Mouse (Mus musculus) kidney, postnatal 10 days (tissue): Measurements from ENCODE around the gene Tmem129.
A peak's percentile ranks its signal among the peaks of the same experiment; 100 is the strongest.

Source experiments
- DNase-seq: peaks from one replicate; pipeline ENCODE4 v3.0.0; 2021; ENCODE audit warnings: mixed read lengths

Gene Tmem129

DNA sequence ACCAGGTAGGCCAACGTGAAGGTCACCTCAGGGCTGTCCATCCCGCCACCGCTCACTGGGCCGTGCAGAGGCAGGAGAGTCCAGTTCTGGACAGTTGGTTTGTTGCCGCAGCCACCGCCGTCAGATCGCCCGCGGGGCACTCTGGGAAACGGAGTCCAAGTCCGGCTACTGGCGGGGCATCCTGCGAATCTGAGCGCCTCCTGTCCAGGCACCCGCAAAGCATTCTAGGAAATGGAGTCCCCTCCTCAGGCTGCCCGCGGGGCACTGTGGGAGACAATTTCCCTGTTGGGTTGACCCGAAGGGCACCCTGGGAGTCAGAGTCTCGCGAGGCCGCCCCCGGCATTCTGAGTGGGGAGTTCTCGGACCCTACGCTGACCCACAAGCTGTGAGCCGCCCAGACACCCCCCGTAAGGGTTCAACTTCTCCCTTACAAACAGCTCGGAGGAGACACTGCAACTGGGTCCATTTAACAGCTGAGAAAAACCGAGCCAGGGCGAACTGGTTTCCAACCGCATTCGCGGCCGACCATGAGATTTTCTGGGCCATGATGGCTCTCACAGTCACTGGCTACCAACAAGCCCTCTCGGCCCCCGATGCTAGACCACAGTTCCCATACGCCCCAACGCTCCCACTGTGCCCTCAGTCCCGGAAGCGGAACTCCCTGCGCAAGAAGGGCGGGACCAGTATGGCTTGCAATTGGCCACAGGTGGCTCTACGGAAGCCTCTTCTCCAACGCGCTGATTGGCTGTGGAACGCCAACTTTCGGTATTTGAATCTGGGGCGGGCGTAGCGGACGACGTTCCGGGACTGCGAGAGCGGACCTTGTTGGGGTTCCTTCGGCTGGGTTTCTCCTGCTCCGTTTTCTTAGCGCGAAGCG is at the start of gene Tmem129, which contains the start of gene Tacc3:
Gene Tmem129 (minus strand): TSS at position 630 of the 877 bp plus-strand sequence.
Gene Tacc3 (plus strand): TSS at position 342 of the 877 bp plus-strand sequence.
- DNase-seq: peak; percentile 98

DNA sequence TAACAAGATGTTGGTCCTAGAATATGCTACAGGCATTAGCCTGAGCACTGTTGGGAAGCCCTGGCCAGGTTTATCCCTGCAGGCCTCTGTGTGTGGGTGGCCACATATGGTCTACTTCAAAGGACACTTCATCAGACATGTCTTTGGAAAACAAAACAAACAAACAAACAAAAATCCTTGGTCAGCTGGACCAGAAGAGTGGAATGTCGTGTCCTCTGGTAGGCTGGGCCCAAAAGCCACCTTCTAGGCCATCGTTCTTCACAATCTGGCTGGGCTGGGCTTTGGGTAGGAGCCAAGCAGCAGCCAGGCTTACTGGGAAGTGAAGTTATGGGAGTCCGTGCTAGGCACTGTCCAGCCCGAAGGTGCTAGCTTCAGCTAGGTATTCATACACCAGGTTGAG is 48.9 kb upstream of the Tmem129 start:
- peak; percentile 74 for DNase-seq

GRCm38 (mm10) chr5:33706350-33706629 is 48.1 kb upstream of the Tmem129 start:
- DNase-seq: no peak

- no peak for DNase-seq
Measured at GRCm38 (mm10) chr5:33705612-33706349, 47.6 kb upstream of the Tmem129 start.

GRCm38 (mm10) chr5:33704945-33705611 is 46.9 kb upstream of the Tmem129 start:
- DNase-seq: peak; percentile 66

DNA sequence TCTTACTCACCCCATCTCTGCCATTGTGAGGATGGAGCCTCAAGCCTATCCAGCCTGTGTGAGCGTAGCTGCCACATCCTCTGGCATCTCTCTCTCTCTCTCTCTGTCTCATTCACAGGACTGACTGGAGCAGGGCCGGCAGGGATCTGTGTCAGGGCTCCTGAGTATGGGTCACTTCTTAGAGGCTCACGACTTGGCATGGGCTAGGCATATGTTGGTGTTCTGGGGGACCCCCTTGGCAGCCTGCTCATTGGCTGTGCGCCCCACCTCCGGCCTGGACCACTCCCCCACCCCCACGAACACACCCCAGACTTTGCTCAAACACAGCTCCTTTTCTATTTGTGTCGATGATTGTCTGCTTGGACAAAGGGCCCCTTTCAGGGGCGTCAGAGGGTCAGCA is 45.8 kb upstream of the Tmem129 start:
- DNase-seq: no peak

DNA sequence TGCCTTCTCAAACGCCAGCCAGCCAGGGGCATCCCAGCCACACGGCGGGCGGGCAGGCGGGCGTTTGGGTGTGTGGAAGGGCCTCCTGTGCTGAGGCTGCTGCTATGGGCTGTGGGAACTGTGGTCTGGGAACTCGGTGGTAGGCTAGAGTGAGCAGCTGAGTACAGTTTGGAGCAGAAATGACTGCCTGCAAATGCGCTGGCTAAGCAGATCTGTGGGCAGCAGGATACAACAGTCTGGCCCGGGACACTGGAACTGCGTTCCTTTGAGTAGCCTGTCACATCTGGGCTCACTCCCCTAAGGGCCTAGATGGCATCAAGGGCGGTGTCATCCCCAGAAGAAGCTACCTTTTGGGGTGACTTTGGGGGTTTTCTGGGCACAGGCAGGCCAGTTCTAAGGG is 43.6 kb upstream of the Tmem129 start:
- no peak for DNase-seq

DNA sequence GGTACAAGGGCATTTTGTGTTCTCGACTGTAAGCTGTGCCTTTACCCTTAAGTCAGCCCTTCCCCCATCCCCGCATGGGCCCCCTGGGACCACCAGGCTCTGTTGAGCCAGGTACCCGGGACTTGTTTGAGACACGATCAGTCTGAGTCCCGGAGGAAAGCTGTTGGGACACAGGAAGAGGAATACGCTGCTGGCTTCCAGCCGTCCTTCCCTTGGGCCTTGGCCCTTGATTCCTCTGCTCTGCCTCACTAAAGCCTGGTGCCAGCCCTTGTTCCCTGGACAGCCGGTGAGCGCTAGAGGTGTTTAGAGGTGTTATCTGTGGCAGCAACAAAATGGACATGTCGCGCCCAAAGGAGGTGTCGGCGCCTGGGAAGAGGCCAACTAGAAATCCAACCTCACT is 41.8 kb upstream of the Tmem129 start:
- no peak for DNase-seq

DNA sequence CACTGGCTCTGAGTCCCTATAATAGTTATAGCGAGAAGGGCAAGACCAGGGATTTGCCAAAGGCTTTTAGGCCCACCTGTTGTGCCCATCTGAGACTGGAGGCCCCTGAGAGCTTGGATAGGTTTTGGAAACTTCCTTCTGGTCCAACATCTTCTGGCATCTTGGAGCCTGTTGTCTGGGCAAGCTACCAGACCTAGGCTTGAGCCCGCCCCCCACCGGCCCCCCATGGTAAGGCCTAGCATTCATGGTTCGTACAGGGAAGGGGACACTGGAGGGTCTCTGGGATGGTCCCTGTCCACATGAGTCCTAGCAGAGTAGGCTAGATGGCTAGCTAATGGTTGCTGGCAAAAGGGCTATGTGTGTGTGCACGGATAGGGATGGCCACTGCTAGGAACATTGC is 40.5 kb upstream of the Tmem129 start:
- no peak for DNase-seq

- no peak for DNase-seq
Measured at GRCm38 (mm10) chr5:33697947-33698512, 39.8 kb upstream of the Tmem129 start.

- no peak for DNase-seq
Measured at GRCm38 (mm10) chr5:33697534-33697933, 39.3 kb upstream of the Tmem129 start.

GRCm38 (mm10) chr5:33696430-33696829 is 38.2 kb upstream of the Tmem129 start:
- DNase-seq: no peak

DNA sequence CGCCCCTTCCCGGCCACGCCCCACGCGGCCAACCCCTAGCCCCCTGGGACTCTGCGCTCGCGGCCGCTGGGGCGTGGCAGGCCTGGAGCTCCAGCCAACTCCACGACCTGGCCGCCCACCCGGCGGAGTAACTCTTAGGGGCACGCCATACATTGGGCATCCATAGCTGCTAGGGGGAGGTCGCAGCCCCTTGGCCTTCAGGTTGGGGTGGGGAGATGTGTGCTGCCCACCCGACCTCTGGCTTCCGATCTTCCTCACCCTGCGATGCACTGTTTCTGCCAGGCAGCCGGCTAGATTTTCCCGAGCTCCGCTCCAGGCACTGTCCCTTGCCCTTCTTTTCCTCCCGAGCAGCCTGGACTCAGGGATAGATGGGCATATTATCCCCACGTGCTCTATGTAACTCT is 37.5 kb upstream of the Tmem129 start:
- DNase-seq: no peak

- peak; percentile 83 for DNase-seq
Measured at GRCm38 (mm10) chr5:33694848-33695717, 36.9 kb upstream of the Tmem129 start.

DNA sequence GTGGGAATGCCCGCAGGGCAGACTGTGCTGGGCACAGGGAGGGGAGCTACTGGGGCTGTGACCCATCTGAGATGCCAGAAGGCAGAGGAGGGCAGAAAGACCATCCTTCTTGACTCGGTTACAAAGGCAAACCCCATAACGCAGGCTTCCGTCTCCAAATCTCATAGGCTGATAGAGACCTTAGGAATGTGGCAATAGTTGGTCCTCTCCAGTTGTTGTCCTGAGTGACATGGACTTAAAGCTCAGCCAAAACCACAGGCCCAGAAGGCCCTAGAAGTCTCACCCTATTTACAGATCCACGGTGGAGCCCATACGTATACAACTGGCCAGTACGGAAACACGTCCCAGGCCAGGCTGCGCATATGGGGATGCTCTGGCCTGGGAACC is 36.2 kb upstream of the Tmem129 start:
- DNase-seq: no peak

GRCm38 (mm10) chr5:33692393-33692792 is 34.2 kb upstream of the Tmem129 start:
- DNase-seq: peak; percentile 75

DNA sequence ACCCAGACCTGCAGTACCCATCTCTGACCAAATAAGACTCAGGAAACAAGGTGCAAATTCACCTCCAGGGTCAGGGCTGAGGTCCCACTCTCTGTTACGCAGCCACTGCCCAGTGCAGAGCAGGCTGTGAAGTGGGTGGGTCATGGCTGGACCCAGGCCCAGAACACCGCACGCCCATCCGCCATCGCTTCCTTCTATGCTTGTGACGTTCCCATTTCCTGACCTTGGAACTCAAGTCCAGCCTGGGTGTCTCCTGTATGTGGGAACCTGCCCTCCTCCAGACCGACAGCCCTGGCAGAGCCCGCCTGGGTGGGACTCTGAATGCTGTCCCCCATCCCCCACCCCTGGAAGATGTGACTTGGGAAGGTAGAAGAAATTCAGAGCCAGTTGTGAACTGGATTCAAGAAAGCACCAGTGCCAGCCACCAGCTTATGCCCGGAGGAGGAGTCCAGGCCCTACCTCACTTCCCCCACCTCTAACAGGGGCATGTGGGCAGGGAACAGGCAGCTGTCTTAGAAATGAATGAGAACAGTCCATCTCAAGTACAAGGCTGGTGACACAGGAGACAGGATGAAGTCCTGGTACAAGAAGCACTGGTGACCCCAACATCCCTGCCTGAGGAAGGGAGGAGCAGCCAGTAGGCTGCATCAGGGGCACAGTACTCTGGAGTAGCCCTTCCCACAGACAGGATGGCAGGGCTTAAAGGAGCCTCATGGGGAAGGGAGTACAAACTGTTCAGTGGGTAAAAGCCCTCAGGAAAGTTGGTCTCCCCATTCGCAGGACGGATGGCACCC is 31.8 kb upstream of the Tmem129 start:
- DNase-seq: peak; percentile 66

GRCm38 (mm10) chr5:33689221-33689844 is 31.1 kb upstream of the Tmem129 start:
- peak; percentile 43 for DNase-seq

DNA sequence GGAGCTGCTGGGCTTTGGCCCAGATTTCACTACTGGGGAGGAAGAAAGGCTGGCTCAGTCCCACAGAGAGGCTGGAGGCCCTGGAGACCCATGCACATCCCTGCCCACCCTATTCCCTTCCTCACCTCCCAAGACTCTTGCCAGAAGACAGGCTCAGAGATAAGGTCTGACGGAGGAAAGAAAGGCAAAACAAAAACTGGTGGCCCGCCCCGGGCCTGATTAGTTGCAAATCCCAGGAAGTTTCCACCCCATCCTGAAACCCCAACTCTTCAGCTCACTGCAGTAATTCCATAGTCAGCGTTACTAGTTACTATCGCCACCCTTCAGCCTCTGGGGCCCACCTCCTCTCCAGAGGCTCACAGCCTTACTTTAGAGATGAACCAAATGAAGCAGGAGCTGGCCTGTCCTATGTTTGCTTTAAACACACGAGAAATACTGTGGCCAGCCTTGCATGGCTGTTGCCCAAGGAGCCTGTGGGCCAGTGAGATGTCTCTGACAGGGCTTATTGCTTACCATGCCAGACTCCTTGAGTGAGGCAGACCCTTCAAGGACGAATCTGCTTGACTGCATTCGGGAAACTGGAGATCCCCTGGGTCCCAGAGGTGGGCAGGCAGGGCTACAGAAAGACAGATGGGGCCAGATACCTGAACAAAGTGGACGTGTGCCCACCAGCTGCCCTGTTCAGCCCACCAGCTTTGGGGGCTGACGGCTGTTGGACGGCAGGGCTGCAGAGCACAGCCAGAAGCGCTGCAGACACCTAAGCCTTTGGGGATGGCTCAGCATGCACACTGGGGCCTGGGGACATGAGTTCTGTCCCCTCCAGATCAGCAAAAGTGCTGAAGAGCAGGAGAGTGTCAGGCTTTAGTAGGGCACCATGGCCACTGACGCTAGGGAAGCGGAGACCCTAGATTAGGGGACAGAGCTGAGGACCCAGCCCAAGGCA is 30.3 kb upstream of the Tmem129 start:
- DNase-seq: no peak

DNA sequence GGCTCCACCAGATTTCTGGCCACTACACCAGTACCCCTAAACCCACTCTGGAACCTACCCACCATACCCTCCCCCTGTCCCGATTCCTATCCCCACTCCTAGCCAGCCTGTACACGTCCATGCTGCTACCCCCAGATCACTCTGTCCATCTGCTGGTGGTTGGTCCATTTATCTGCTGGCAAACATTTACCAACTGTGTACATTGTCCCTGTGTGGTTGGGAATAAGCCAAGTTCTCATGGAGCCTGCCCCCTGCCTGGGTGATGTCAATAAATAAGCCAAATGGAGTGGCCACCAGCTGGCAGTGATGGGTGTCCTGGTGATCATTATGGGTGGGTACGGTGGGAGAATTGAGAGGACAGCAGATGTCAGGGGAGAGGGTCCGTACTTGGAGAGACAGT is 28.9 kb upstream of the Tmem129 start:
- DNase-seq: peak; percentile 45
